17 mouse cellular contexts compared by ENCODE assay signal in the genomic region with DNA sequence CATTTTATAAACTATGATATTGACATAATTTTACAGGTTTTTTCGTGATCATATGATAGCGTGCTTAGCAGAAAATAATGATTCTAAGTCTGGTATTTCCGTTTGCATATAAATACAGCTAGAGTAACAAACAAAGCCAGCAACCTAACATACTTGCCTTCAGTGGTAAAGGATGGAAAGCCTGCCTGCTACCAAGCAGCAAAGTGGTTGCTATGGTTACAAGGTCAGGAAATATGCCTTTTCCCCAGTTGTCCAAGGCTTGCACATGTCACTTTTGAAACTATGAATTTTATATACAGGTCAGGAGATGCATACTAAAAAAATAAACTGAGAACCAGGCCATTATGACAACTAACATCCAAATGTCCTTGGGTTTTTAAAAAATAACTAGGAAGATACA.
DNase-seq lines count a peak whose midpoint lies in the region; ATAC-seq and TF ChIP-seq lines count a peak whose summit lies in the region.
"Had no signal": no experiment of that assay in that cellular context is flagged by ENCODE, and none has a peak within 500 bp of the region (broad histone marks: within the 10 kb centered on the region; RNA-seq: fewer than 3 reads in every experiment).

No protein-coding gene starts in this region.

- no peak overlapping the region for H3K9ac ChIP-seq in embryonic facial prominence, embryonic 14.5 days (ENCODE audit: low read depth, low read length)
- no peak overlapping the region for H3K9ac ChIP-seq in hindbrain, embryonic 13.5 days
- H3K9ac ChIP-seq in midbrain, postnatal 0 days (replicated peaks; ENCODE audit: low read length, poor library complexity, severe bottlenecking) = no peak overlapping the region
- no peak overlapping the region for H3K9ac ChIP-seq in intestine, embryonic 16.5 days (ENCODE audit: low read depth, low read length)
- H3K9ac ChIP-seq: embryonic facial prominence, embryonic 12.5 days; liver, embryonic 13.5 days had no signal

- 56% methylated on average over 3 of the region's 3 CpGs for WGBS in embryonic facial prominence, embryonic 14.5 days
- 15% methylated on average over 3 of the region's 3 CpGs for WGBS in hindbrain, embryonic 13.5 days
- WGBS in midbrain, postnatal 0 days = 10% methylated on average over 3 of the region's 3 CpGs
- WGBS in intestine, embryonic 16.5 days = 59% methylated on average over 3 of the region's 3 CpGs

- no peaks in the 10 kb centered on the region for H3K27me3 ChIP-seq in embryonic facial prominence, embryonic 14.5 days (replicated peaks; ENCODE audit: control insufficient read depth, insufficient read depth, low read length)
- no peaks in the 10 kb centered on the region for H3K27me3 ChIP-seq in hindbrain, embryonic 13.5 days
- H3K27me3 ChIP-seq in midbrain, postnatal 0 days (ENCODE audit: insufficient read depth, low read length) = no peaks in the 10 kb centered on the region
- no peaks in the 10 kb centered on the region for H3K27me3 ChIP-seq in intestine, embryonic 16.5 days (replicated peaks; ENCODE audit: control insufficient read depth, insufficient read depth, low read length)
- H3K27me3 ChIP-seq: embryonic facial prominence, embryonic 12.5 days; liver, embryonic 13.5 days had no signal

- no peaks in the 10 kb centered on the region for H3K9me3 ChIP-seq in embryonic facial prominence, embryonic 14.5 days (ENCODE audit: control insufficient read depth, low read length)
- H3K9me3 ChIP-seq in hindbrain, embryonic 13.5 days = no peaks in the 10 kb centered on the region
- H3K9me3 ChIP-seq in midbrain, postnatal 0 days (ENCODE audit: low read length) = no peaks in the 10 kb centered on the region
- no peaks in the 10 kb centered on the region for H3K9me3 ChIP-seq in intestine, embryonic 16.5 days (ENCODE audit: control insufficient read depth, low read length)
- H3K9me3 ChIP-seq: embryonic facial prominence, embryonic 12.5 days; heart, embryonic 10.5 days; liver, embryonic 13.5 days had no signal

- no peaks in the 10 kb centered on the region for H3K36me3 ChIP-seq in embryonic facial prominence, embryonic 14.5 days (ENCODE audit: control insufficient read depth, insufficient read depth, low read length)
- no peaks in the 10 kb centered on the region for H3K36me3 ChIP-seq in hindbrain, embryonic 13.5 days
- no peaks in the 10 kb centered on the region for H3K36me3 ChIP-seq in midbrain, postnatal 0 days (ENCODE audit: insufficient read depth, low read length)
- no peaks in the 10 kb centered on the region for H3K36me3 ChIP-seq in intestine, embryonic 16.5 days (ENCODE audit: control insufficient read depth, insufficient read depth, low read length)
- H3K36me3 ChIP-seq: embryonic facial prominence, embryonic 12.5 days; heart, embryonic 10.5 days; liver, embryonic 13.5 days had no signal

- no peak overlapping the region for H3K4me3 ChIP-seq in embryonic facial prominence, embryonic 14.5 days (ENCODE audit: low read depth, low read length)
- no peak overlapping the region for H3K4me3 ChIP-seq in hindbrain, embryonic 13.5 days
- H3K4me3 ChIP-seq in midbrain, postnatal 0 days (ENCODE audit: low read depth, low read length) = no peak overlapping the region
- no peak overlapping the region for H3K4me3 ChIP-seq in intestine, embryonic 16.5 days (ENCODE audit: low read length)
- H3K4me3 ChIP-seq: embryonic facial prominence, embryonic 12.5 days; heart, embryonic 10.5 days; liver, embryonic 13.5 days; myocyte had no signal

- DNase-seq in brain, embryonic 18.5 days (ENCODE audit: low read depth, low spot score) = peak; percentile 43
- DNase-seq in embryonic facial prominence, embryonic 14.5 days (ENCODE audit: low spot score) = peak; percentile 14
- DNase-seq in midbrain, postnatal 0 days (ENCODE audit: low spot score) = peak; percentile 77
- no peak for DNase-seq in urinary bladder, adult 2 months (ENCODE audit: low spot score)
- DNase-seq in heart, adult 18-20 months = no peak
- DNase-seq: adrenal gland, adult 2 months; cerebellum, adult 11 months; heart, postnatal 36 days; kidney, adult 9 months; layer of hippocampus, adult 9-11 months; liver, embryonic 13.5 days; lung, postnatal 4 days had no signal

- H3K27ac ChIP-seq in embryonic facial prominence, embryonic 14.5 days (replicated peaks; ENCODE audit: low read depth, low read length) = no peak overlapping the region
- H3K27ac ChIP-seq in hindbrain, embryonic 13.5 days = peak overlapping the region; percentile 48; the same call in 1 of the 2 replicates
- H3K27ac ChIP-seq in midbrain, postnatal 0 days (ENCODE audit: low read depth, low read length) = peak overlapping the region; percentile 43; the same call in 1 of the 2 replicates
- no peak overlapping the region for H3K27ac ChIP-seq in intestine, embryonic 16.5 days (ENCODE audit: low read length)
- H3K27ac ChIP-seq: embryonic facial prominence, embryonic 12.5 days; heart, embryonic 10.5 days; liver, embryonic 13.5 days had no signal

- no peak for TF ChIP-seq CTCF in midbrain, postnatal 0 days (IDR thresholded peaks at IDR 0.05)

- no peak for ATAC-seq in embryonic facial prominence, embryonic 14.5 days (ENCODE audit: low read depth)
- ATAC-seq in hindbrain, embryonic 13.5 days (ENCODE audit: low FRiP score) = peak; percentile 87
- ATAC-seq in midbrain, postnatal 0 days (ENCODE audit: low FRiP score) = peak; percentile 88
- no peak for ATAC-seq in intestine, embryonic 16.5 days

- no peaks in the 10 kb centered on the region for H3K4me1 ChIP-seq in embryonic facial prominence, embryonic 14.5 days (ENCODE audit: control insufficient read depth, insufficient read depth, low read length)
- peaks cover 5% of the 10 kb centered on the region for H3K4me1 ChIP-seq in hindbrain, embryonic 13.5 days (replicated peaks)
- H3K4me1 ChIP-seq in midbrain, postnatal 0 days (ENCODE audit: insufficient read depth, low read length) = no peaks in the 10 kb centered on the region; the same call in 1 of the 2 replicates
- H3K4me1 ChIP-seq in intestine, embryonic 16.5 days (ENCODE audit: control insufficient read depth, insufficient read depth, low read length) = no peaks in the 10 kb centered on the region
- H3K4me1 ChIP-seq: embryonic facial prominence, embryonic 12.5 days; heart, embryonic 10.5 days; liver, embryonic 13.5 days had no signal

- no peak overlapping the region for H3K4me2 ChIP-seq in embryonic facial prominence, embryonic 14.5 days (ENCODE audit: low read depth, low read length)
- H3K4me2 ChIP-seq in hindbrain, embryonic 13.5 days = no peak overlapping the region
- no peak overlapping the region for H3K4me2 ChIP-seq in midbrain, postnatal 0 days (ENCODE audit: low read depth, low read length, poor library complexity, severe bottlenecking)
- H3K4me2 ChIP-seq in intestine, embryonic 16.5 days (ENCODE audit: low read depth, low read length) = no peak overlapping the region
- H3K4me2 ChIP-seq: embryonic facial prominence, embryonic 12.5 days; liver, embryonic 13.5 days had no signal

Comparison
In these comparisons a context has a peak if more than half of its experiments do, and no peak if none do; other contexts are left out.
1. DNase-seq: peak in brain, embryonic 18.5 days (single experiment), embryonic facial prominence, embryonic 14.5 days (single experiment) and midbrain, postnatal 0 days (single experiment); none in urinary bladder, adult 2 months (single experiment) and heart, adult 18-20 months (0 of 2).
2. ATAC-seq: peak in hindbrain, embryonic 13.5 days (single experiment) and midbrain, postnatal 0 days (single experiment); none in embryonic facial prominence, embryonic 14.5 days (single experiment) and intestine, embryonic 16.5 days (single experiment).
3. H3K27ac ChIP-seq: peak in hindbrain, embryonic 13.5 days (single experiment) and midbrain, postnatal 0 days (single experiment); none in embryonic facial prominence, embryonic 14.5 days (single experiment) and intestine, embryonic 16.5 days (single experiment).